Mouse (Mus musculus) adrenal gland, adult 2 months (tissue): ENCODE results near the gene Tas2r139. TPM values are rescaled to one million over a fixed set of nuclear protein-coding genes. Genes with fewer than 3 reads are reported as not detected.
"Not testable (repeated sequence)": the region's sequence is repeated elsewhere in the genome, so short reads cannot be mapped to it uniquely, and the experiment has no call there.

Experiments
- DNase-seq: peaks from one replicate; pipeline ENCODE4 v3.0.0; 2021
- long read RNA-seq: library from polyadenylated mRNA; stranded (forward); transcript quantifications from one replicate; pipeline ENCODE4 v2.0.0, GENCODE M21; 2021
- polyA plus RNA-seq: library from polyadenylated mRNA; depleted of rRNA; stranded (reverse); fragments of >200 nt; gene quantifications from 2 replicates; pipeline ENCODE4 v1.2.3, GENCODE M21; 2012; rRNA removed
- total RNA-seq, 2 experiments: library from RNA; stranded (reverse); gene quantifications; 2 replicates each; pipeline ENCODE4 v1.2.3; 2021

Gene Tas2r139
- not detected for total RNA-seq
- not detected in 2 replicates for polyA plus RNA-seq
- long read RNA-seq, result 0 reads

- no peak for DNase-seq
Observed at GRCm38 (mm10) chr6:42140636-42141035, at the start of gene Tas2r139. Tas2r139 (plus strand) TSS chr6:42140936.

- not testable (repeated sequence) for DNase-seq
Observed at GRCm38 (mm10) chr6:42151115-42151514, 10.4 kb downstream of the Tas2r139 start.

GRCm38 (mm10) chr6:42182462-42182861 is 41.7 kb downstream of the Tas2r139 start:
- no peak for DNase-seq

- DNase-seq, result peak; percentile 3
Observed at GRCm38 (mm10) chr6:42186230-42186629, 45.5 kb downstream of the Tas2r139 start.

Other genes with a start within 250 kb of the Tas2r139 start
- not detected for gene Sval1, start 189.3 kb upstream of the Tas2r139 start, total RNA-seq
- not detected in 2 replicates for gene Sval1, start 189.3 kb upstream of the Tas2r139 start, polyA plus RNA-seq
- gene Sval3, start 172.8 kb upstream of the Tas2r139 start, total RNA-seq, result not detected
- gene Sval3, start 172.8 kb upstream of the Tas2r139 start, polyA plus RNA-seq, result not detected in 2 replicates
- gene Sva, start 102.5 kb upstream of the Tas2r139 start, total RNA-seq, result not detected
- gene Sva, start 102.5 kb upstream of the Tas2r139 start, polyA plus RNA-seq, result not detected in 2 replicates
- gene Tas2r144, start 74.4 kb downstream of the Tas2r139 start, total RNA-seq, result not detected
- not detected in 2 replicates for gene Tas2r144, start 74.4 kb downstream of the Tas2r139 start, polyA plus RNA-seq
- 100 to 1,000 TPM; 104 to 312 TPM for gene Gstk1, start 105.0 kb downstream of the Tas2r139 start, total RNA-seq
- 78.8 and 113 TPM in 2 replicates for gene Gstk1, start 105.0 kb downstream of the Tas2r139 start, polyA plus RNA-seq
- gene Tmem139, start 121.0 kb downstream of the Tas2r139 start, total RNA-seq, result 1 to 10 TPM in 1 of 2 experiments, under 1 TPM in 1; 0.35 to 3.2 TPM
- 0.17 and 0.30 TPM in 2 replicates for gene Tmem139, start 121.0 kb downstream of the Tas2r139 start, polyA plus RNA-seq
- 10 to 100 TPM; 16.5 to 20.2 TPM for gene Casp2, start 124.0 kb downstream of the Tas2r139 start, total RNA-seq
- gene Casp2, start 124.0 kb downstream of the Tas2r139 start, polyA plus RNA-seq, result 9.1 and 12.9 TPM in 2 replicates
- gene Clcn1, start 145.7 kb downstream of the Tas2r139 start, total RNA-seq, result under 1 TPM in 1 of 2 experiments, not detected in 1; 0.23 TPM
- gene Clcn1, start 145.7 kb downstream of the Tas2r139 start, polyA plus RNA-seq, result 0.06 and 0.08 TPM in 2 replicates
- gene Fam131b, start 183.7 kb downstream of the Tas2r139 start, total RNA-seq, result under 1 TPM; 0.14 to 0.17 TPM
- gene Fam131b, start 183.7 kb downstream of the Tas2r139 start, polyA plus RNA-seq, result 0.04 and 0.11 TPM in 2 replicates
- gene Zyx, start 208.7 kb downstream of the Tas2r139 start, total RNA-seq, result 100 to 1,000 TPM in 1 of 2 experiments, 10 to 100 TPM in 1; 96.9 to 121 TPM
- gene Zyx, start 208.7 kb downstream of the Tas2r139 start, polyA plus RNA-seq, result 192 and 204 TPM in 2 replicates
- gene Epha1, start 232.3 kb downstream of the Tas2r139 start, total RNA-seq, result under 1 TPM; 0.23 to 0.86 TPM
- gene Epha1, start 232.3 kb downstream of the Tas2r139 start, polyA plus RNA-seq, result 0.18 and 0.37 TPM in 2 replicates